Mouse (Mus musculus) naive thymus-derived CD4-positive, alpha-beta T cell, adult 2 months (primary cell): ENCODE results near the gene Abhd17a.

Source experiments
- DNase-seq: peaks from one replicate; pipeline ENCODE4 v3.0.0-alpha.2; 2011; ENCODE audit warnings: low read depth

Gene Abhd17a

GRCm38 (mm10) chr10:80589879-80590854, at the start of gene Abhd17a:
Gene Abhd17a (minus strand): TSS chr10:80590341.
- DNase-seq, result peak; percentile 98

- no peak for DNase-seq
Measured at GRCm38 (mm10) chr10:80635345-80635744, 45.2 kb upstream of the Abhd17a start.

- DNase-seq, result peak; percentile 66
Measured at GRCm38 (mm10) chr10:80628925-80629324, 38.8 kb upstream of the Abhd17a start.

GRCm38 (mm10) chr10:80627685-80628084, 37.5 kb upstream of the Abhd17a start:
- no peak for DNase-seq

- DNase-seq, result no peak
Measured at GRCm38 (mm10) chr10:80625764-80626163, 35.6 kb upstream of the Abhd17a start.

- peak; percentile 75 for DNase-seq
Measured at GRCm38 (mm10) chr10:80623457-80624191, 33.5 kb upstream of the Abhd17a start.

- no peak for DNase-seq
Measured at GRCm38 (mm10) chr10:80622661-80623456, 32.7 kb upstream of the Abhd17a start, which contains the start of gene Csnk1g2. Gene Csnk1g2 (plus strand): TSS chr10:80622838.

GRCm38 (mm10) chr10:80621940-80622660, 32.0 kb upstream of the Abhd17a start:
- peak; percentile 100 for DNase-seq

GRCm38 (mm10) chr10:80621690-80621939, 31.5 kb upstream of the Abhd17a start:
- DNase-seq, result no peak

GRCm38 (mm10) chr10:80620796-80621689, 30.9 kb upstream of the Abhd17a start:
- no peak for DNase-seq

- DNase-seq, result no peak
Measured at GRCm38 (mm10) chr10:80620365-80620764, 30.2 kb upstream of the Abhd17a start.

GRCm38 (mm10) chr10:80619465-80620244, 29.5 kb upstream of the Abhd17a start:
- DNase-seq, result no peak

GRCm38 (mm10) chr10:80618181-80618580, 28.0 kb upstream of the Abhd17a start:
- DNase-seq, result peak; percentile 88

GRCm38 (mm10) chr10:80614351-80614750, 24.2 kb upstream of the Abhd17a start:
- DNase-seq, result no peak

- no peak for DNase-seq
Measured at GRCm38 (mm10) chr10:80613821-80614220, 23.7 kb upstream of the Abhd17a start.

- no peak for DNase-seq
Measured at GRCm38 (mm10) chr10:80611905-80612304, 21.8 kb upstream of the Abhd17a start.

- DNase-seq, result peak; percentile 83
Measured at GRCm38 (mm10) chr10:80611024-80611423, 20.9 kb upstream of the Abhd17a start.

- DNase-seq, result peak; percentile 64
Measured at GRCm38 (mm10) chr10:80610116-80610785, 20.1 kb upstream of the Abhd17a start.

- no peak for DNase-seq
Measured at GRCm38 (mm10) chr10:80609269-80609924, 19.3 kb upstream of the Abhd17a start.
